Mouse (Mus musculus): Measurements from ENCODE around the gene Epor.

Gene Epor

DNA sequence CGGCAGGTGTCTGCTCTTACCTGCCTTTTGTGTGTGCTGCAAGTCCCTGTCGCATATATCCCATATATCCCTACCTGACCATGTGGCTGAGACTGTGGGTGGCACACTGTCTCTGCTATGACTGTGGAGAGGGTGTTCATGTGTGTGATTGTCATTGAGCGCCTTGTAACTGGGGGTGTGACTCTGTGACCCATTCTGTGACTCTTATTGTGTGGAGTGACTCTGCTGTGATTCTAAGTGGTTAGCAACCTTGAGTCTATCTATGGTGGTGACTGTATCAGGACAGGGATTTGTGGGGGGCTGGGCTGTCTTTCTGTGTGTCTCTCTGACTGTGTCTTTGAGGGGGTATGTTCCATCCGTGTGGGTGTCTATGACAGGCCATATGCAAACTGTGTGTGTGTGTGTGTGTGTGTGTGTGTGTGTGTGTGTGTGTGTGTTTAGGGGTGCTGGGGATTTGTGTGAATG is 25.6 kb downstream of the Epor start:
- DNase-seq (ENCODE audit: low read depth, low spot score): no peak

DNA sequence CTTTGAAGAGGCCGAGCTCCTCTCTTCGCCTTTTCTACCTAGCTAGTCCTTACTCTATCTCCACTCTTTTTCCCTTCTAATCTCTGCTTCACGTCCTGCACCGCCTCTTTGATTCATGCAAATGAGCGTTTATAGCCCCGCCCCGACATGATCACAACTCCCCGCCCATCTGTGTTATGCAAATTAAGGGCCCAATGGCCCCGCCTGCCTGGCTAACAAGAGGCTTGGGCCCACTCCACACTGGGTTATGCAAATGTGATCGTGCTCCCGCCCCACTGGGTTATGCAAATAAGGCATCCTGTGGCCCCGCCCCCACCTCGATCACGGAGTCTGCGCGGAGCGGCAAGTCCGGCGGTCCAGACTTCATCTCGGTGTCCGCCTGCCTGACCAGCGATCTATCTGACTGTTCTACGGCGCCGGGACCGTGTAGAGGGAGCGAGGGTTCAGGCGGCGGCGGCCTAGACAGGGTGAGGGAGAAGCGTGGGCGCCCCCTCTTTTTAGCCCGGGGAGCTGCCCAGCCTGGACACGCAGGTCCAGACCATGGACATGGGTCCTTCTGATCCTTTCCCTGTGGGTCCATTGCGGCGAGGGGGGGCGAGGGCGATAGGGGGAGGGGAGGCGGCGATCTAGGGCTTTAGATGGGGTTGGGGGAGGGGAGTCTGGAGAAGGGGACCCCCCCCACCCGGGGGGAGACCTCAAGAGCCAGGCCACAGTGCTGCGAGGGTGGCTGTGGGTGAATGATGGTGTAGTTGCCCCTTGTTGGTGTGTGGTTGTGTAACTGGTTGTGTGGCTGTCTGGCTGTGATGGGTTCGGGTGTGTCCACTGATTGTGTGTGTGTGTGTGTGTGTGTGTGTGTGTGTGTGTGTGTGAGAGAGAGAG is 26.4 kb downstream of the Epor start, which contains the start of gene Plppr2:
Gene Plppr2, plus strand, starts transcription at position 342 of the 879 bp plus-strand sequence.
- DNase-seq (ENCODE audit: low read depth, low spot score): peak; percentile 89

DNA sequence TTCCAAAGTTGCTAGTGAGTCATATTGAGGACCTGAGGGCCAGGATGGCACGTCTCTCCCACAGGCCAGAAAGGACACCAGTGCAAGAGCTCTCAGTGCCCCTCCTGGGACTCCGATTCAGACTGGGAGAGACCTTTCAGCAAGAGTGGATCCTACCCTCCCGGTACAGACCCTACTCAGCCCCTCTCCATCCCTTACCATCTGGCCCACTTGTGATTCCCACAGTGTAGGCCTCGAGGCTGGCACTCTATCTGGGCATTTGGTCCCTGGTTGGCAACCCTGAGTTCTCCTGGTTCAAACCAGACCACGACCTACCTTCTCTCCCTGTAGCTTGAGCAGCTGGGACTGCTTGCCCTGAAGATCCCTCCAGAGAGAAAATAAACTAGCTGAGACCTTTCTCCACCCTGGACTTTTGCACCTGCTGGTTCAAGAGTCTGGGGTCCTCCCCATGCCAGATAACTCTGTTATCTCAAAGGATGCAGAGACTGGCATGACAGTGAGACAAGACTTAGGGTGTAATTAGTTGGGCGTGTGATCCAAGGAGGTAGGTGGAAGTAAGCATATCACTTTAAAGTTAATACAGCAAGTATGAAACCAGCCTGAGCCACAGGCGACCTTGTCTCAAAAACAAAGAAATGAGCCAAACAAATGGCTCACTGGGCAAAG is 27.7 kb downstream of the Epor start:
- DNase-seq (ENCODE audit: low read depth, low spot score): no peak

DNA sequence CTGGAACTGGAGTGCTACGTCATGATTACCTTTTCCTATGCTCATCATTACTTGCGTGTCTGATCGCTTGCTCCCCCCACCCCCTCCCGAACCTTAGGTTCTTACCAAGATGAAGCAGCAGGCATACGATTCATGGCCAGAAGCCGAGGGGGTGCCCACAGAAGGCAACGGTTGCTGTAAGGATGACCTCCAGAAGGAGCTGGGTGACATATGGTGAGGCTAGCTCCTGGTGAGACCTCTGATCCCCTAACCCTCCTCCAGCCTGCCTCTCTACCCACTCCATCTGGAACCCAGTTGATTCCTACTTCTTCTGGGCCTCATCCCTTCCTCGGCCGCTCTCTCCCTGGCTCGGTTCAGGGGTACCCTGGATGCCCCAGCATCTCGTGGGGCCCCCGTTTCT is 29.3 kb downstream of the Epor start:
- no peak for DNase-seq (ENCODE audit: low read depth, low spot score)

DNA sequence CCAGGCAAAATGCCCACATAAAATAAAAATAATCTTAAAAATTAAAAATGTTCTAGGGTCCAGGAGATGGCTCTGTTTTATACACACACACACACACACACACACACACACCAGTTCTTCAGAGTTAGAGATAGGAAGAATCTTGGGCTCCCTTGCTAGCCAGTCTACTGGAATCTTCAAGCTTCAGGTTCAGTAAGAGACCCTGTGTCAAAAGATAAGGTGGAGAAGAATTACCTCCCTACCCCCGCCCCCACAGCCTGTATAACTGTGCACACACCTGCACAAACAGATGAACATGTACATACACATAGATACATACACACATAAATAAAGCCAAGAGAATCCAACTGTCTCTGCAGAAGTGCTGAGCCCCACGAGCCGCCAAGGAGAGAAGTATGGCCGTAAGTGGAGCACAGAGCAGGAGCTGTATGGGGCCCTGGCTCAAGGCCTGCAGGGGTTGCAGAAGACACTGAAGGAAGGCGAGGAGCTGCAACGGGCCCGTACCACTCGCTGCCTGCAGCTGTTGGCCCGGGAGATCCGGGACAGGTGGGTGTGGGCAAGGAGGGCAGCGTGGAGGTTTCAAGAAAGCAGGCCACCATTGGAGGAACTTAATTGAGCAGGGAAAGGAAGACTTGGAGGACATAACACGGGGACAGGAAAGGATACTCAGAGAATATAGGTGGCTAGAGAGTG is 30.7 kb downstream of the Epor start:
- DNase-seq (ENCODE audit: low read depth, low spot score): no peak

DNA sequence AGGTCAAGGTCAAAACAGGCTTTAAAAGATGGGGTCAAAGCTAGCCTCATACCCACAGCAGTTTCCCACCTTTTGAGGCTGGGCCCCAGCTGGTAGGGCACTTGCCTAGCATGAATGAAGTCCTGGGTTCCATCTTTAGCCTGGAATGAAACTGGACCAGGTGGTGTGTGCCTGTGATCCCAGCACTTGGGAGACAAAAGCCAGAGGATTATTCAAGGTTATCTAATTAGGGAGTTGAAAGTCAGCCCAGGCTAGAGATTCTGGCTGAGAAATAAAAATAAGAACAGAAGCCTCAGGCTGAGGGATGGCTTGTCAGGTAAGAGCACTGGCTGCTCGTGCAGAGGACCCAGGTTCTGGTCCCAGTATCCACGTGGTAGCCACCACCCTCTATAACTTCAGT is 31.3 kb downstream of the Epor start:
- no peak for DNase-seq (ENCODE audit: low read depth, low spot score)

DNA sequence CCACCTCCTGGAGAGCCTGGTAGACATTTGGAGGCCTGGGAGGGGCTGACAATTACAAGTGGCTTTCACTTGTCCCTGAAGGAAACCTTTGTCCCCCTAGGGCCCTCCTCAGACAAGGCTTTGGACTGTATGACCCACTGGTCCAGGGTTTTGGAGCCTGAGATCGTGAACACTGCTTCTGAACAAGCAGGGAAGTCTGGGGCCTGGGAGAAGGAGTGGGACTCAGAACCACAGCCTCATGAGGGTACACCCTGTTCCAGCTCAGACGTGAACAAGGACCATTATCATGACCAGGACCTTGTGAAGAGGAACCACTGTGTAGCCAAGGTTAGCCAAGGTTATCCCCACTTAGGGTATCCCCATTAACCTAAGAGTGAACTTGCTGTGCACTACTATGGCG is 34.1 kb downstream of the Epor start:
- DNase-seq (ENCODE audit: low read depth, low spot score): no peak

DNA sequence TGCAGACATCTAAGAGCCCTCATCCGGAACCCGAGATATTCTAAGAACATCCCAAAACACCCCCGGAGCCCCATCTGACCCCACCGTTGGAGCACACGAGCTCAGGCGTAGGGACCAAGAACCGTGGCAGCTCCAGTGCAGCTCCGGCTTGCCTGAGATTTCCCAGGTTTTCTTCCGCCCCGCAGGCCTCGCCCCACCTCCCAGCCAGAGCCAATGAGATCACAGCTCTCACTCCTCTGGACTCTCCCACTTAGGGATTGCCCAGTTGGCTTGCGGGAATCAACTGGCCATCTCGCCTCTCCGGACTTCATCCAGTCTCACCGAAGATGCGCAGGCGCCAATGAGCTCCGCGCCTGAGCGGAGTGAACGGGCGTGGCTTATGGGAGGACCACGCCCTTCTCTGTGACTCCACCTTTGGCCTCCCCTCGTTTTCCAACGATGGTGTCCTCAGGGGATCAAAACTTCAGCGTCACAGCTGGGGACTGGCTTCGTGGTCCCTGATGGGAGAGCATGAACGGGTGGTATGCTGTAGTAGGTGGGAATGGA is 36.0 kb downstream of the Epor start, which contains the start of the genes Ccdc159 and Tmem205:
Gene Ccdc159, plus strand, starts transcription at position 264 of the 546 bp plus-strand sequence.
Gene Tmem205, minus strand, starts transcription at position 349 of the 546 bp plus-strand sequence.
- DNase-seq (ENCODE audit: low read depth, low spot score): peak; percentile 83

DNA sequence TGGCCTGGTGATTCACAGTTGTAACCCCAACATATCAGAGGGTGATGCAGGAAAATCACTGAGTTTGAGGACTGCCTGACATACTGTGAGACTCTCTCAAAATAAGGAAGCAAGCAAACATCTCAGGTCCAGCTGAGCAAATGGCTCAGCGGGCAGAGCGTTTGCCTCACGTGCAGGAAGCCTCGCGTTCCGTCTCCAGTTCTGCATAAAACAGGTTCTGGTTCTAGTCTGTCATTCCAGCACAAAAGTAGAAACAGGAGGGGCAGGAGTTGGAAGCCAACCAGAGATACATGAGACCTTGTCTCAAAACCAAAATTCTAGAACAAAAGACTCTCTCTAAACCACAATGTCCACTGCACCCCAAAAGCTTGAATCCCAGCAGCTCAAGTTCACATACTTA is 36.5 kb downstream of the Epor start:
- DNase-seq (ENCODE audit: low read depth, low spot score): peak; percentile 33

DNA sequence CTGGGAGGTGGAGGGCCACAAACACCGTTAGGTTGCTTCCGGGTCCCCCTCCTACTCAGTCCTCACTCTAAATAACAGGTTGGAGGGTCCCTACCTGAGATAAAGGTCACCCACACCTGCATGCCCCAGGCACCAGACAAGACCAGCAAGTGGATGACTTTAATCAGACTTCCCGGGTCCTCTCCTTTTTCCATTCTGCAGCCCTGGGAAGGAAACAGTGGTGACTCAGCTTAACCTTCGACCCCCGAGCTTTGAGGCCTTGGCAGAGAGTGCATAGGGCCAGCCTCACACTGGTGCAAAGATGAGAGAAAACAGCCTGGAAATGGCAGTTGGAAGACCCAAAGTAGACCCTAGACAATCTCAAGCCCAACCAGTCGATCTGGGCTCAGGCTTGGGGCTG is 37.2 kb downstream of the Epor start:
- DNase-seq (ENCODE audit: low read depth, low spot score): no peak

DNA sequence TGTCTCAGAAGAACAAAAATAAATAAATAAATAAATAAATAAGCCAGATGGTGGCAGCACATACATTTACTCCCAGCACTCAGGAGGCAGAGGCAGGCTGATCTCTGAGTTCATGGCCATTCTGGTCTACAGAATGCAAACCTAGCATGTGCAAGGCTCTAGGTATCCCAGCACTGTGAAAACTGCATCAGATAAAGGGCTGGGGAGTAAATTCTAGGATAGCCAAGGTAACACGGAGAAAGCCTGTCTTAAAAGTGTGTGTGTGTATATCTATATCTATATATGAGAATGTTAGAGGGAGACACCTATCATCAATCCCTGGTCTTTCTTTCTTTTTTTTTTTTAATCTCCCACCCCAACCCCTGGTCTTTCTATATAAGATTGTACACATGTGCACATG is 37.8 kb downstream of the Epor start:
- no peak for DNase-seq (ENCODE audit: low read depth, low spot score)

DNA sequence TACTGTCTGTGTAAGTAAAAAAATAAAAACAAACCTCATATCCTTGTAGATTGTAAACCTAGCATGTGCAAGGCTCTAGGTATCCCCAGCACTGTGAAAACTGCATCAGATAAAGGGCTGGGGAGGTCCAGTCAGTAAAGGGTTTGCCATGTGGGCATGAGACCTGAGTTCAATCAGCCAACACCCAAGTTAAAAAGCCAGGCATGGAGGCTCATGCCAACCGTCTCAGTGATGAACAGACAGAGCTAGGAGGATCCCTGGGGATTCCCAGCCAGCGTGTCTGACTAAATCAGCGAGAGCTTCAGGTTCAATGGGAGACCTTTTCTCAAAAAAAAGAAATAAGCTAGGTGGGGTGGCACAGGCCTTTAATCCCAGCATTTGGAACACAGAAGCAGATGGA is 38.3 kb downstream of the Epor start:
- DNase-seq (ENCODE audit: low read depth, low spot score): no peak

DNA sequence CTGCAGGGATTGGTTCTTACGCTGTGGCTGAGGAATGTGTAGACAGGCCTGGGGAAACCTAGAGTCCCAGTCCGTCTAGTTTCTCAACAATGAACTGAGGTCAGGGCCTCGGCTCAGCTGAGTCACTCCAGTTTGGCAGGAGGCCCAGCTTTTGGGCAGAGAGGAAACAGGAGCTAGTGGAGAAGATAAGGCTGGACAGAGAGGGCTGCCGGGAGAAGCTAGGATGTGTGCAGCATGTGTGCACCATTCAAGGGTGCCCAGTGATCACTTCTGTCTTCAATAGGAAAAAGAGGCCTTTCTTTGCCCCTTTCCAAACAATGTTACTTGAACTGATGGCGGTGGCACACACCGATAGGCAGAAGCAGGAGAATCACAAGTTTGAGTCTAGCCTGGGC is 39.2 kb downstream of the Epor start:
- DNase-seq (ENCODE audit: low read depth, low spot score): no peak

DNA sequence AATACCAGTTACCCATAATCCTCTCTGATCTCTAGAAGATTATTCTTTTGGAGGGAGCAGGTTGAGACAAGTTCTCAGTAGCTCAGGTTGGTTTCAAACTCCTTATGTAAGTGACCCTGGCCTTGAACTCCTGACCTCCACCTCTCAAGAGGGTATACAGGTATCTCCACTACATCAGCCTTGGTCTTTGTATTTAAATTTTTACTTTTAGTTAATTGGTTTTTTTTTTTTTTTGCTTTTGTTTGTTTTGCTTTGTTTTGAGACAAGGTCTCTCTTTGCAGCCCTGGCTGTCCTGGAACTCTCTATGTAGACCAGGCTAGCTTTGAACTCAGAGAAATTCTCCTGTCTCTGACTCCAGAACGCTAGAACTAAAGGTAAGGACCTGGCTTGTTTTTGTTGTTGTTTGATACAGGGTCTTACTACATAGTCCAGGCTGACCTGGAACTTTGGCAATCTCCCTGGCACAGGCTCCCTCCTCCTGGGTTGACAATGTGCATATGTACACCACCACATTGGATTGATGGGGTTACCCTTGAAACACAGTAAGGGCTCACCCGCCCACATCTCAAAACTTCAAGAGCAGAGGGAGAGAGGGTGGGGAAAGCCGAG is 39.7 kb downstream of the Epor start:
- no peak for DNase-seq (ENCODE audit: low read depth, low spot score)

DNA sequence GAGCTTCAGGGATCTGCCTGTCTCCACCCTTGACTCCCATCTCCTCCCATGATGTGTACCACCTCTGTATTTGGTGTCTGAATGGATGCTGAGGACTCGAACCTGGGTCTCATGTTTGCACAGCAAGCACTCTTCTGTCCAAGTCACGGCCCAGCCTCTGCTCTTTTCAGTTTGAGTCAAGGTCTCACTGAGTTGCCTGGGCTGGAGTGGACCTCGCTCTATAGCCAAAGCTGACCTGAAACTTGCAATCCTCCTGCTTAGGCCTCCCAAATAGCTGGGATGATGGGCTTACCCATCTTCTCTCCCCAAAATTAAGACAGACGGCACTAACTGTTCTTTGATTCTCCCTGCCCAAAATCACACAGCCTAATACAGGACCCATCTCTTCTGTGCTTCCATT is 40.3 kb downstream of the Epor start:
- no peak for DNase-seq (ENCODE audit: low read depth, low spot score)

DNA sequence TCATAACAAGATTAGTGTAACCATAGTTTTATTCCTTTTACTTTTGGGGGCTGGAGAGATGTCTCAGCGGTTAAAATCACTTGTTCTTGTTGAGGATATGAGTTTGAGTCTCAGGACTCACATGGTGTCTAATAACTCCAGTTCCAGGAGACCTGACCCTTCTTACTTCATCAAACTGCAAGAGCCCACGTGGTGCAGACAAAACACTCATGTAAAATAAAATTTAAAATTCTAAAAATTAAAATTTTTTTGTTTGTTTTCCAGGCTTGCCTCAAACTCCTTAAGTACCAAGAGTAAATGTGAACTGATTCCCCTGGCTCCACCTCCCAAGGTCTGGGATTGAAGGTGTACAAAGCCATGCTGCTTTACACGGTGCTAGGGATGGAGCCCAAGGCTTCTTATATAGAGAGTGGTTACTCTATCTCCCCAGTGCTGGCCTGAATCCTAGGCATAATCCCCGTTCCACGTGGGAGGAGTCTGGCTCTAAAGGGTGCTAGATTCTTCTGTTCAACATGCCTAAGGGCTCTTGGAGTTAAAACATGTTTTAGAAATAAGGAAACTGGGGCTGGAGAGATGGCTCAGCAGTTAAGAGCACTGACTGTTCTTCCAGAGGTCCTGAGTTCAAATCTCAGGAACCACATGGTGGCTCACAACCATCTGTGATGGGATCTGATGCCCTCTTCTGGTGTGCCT is 44.5 kb downstream of the Epor start:
- no peak for DNase-seq (ENCODE audit: low read depth, low spot score)

DNA sequence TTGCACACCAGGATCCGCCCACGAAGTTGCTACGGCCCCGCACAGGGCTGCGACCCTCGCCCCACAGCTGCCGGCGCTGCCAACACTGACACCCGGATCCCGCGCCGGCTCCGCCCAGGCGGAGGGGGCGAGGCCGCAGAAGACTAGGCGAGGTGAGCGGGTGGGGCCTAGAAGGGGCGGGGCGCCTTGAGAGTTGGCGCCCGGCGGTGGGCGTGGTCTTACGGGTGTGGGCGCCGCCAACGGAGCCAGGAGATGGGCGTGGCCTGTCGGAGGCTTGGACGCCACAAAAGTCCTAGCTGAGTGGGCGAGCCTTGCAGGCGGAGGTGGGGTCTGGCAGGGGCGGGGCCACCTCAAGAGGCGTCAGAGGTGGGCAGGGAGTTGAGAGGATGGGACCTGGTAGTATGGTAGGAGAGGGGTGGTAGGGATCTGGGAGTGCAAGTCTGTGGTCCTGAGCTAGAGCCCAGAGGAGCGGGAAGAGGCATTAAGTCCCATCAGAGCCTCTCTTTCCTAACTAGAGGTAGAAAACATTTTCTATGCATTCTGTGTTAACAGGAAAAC is 45.2 kb downstream of the Epor start, which contains the start of gene Rab3d:
Gene Rab3d, minus strand, starts transcription at position 158 of the 558 bp plus-strand sequence.
- peak; percentile 93 for DNase-seq (ENCODE audit: low read depth, low spot score)

DNA sequence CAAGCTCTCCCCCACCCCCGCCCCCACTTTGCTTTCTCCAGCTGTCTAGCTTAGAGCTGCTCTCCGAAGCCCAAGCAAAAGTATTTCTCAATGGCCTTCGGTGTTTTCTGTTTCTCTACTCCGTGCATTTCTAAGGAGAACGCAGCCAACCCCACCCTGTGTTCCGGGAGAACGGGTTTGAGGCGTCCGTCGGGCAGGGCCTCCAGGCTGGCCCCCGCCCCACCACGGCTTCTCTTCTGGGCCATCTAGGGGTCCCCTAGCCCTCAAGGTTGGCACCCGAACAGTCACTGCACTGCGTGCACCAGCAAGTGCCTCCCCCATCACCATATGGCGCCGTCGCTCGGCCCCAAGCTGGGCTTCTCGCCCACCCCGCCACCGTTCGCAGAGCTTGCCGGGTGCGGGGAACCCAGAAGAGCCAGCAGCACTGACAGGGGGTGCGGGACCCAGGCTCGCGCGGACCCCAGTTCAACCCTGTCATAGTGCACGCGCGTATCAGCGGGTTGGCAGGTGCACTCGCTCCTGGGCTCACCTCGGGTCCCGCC is 45.7 kb downstream of the Epor start:
- no peak for DNase-seq (ENCODE audit: low read depth, low spot score)

DNA sequence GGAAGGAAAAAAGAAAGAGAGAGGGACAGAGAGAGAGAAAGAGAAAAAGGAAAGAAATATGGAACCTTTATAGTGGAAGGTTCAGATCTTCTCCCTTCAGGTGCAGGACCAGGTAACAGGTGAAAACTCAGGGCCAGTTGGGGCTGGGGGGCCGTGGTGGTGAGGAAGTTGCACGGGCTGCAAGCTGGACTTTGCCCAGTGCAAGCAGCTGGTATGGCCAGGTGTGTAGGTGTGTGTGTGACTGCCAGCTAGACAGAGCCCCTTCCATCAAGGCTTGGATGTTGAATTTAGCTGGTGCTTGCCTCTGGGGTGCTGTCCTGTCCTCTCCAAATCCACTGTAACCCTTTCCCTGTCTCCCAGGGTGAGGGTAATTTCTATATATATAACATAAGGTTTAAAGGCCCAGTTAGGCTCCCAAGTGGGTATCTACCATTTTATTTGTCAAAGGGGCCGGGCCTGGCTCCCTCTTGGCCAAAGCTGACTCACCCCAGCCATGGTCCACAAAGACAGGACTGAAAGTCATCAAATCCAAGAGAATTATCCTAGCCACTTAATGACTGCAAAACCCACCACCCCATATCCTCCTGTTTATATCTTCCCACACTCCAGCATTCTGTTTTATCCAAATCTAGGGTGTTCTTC is 46.3 kb downstream of the Epor start:
- no peak for DNase-seq (ENCODE audit: low read depth, low spot score)

All from A20 (cell line).